Mouse (Mus musculus): ENCODE data around the gene Prok1. TPM values are rescaled to one million over a fixed set of nuclear protein-coding genes. Genes with fewer than 3 reads are reported as not detected.

Gene Prok1
- not detected in 2 replicates for polyA plus RNA-seq (2015; fragmentation: Nextera tagmentation; extraction: Ambion mirVana)

- no peak within 1 kb of the TSS for H3K4me3 ChIP-seq (replicated peaks)
- no peak within 1 kb of the TSS for H3K27ac ChIP-seq
- H3K9ac ChIP-seq = no peak within 1 kb of the TSS
- no peaks in the 10 kb centered on the region for H3K4me1 ChIP-seq
- no peaks in the 10 kb centered on the region for H3K36me3 ChIP-seq
- H3K4me2 ChIP-seq = no peak within 1 kb of the TSS
- no peaks in the 10 kb centered on the region for H3K9me3 ChIP-seq (replicated peaks)
- no peak for ATAC-seq (replicated peaks; ENCODE audit: low FRiP score)
- 91% methylated on average over 9 of the region's 9 CpGs for WGBS
- H3K27me3 ChIP-seq = no peaks in the 10 kb centered on the region
Measured at GRCm38 (mm10) chr3:107239607-107240006, at the start of gene Prok1. Gene Prok1 (minus strand): TSS chr3:107239707.

GRCm38 (mm10) chr3:107287346-107287745 lies 47.8 kb upstream of the Prok1 start:
- no peaks in the 10 kb centered on the region for H3K9me3 ChIP-seq (replicated peaks)
- H3K27ac ChIP-seq = no peak overlapping the region
- no peak overlapping the region for H3K9ac ChIP-seq
- H3K27me3 ChIP-seq = no peaks in the 10 kb centered on the region
- H3K4me3 ChIP-seq (replicated peaks) = no peak overlapping the region
- peaks cover 32% of the 10 kb centered on the region for H3K36me3 ChIP-seq
- H3K4me2 ChIP-seq = no peak overlapping the region
- peaks cover 13% of the 10 kb centered on the region for H3K4me1 ChIP-seq
- ATAC-seq (replicated peaks; ENCODE audit: low FRiP score) = no peak

- Histone ChIP-seq H3K36me3 (peaks cover 41% of the 10 kb centered on the region), H3K4me1 (peaks cover 6% of the 10 kb centered on the region), H3K4me3 (replicated peaks) (no peak overlapping the region), H3K9ac (no peak overlapping the region), H3K9me3 (replicated peaks) (no peaks in the 10 kb centered on the region), H3K27me3 (no peaks in the 10 kb centered on the region), H3K4me2 (no peak overlapping the region), H3K27ac (no peak overlapping the region)
- 78% methylated on average over 2 of the region's 2 CpGs for WGBS
- no peak for ATAC-seq (replicated peaks; ENCODE audit: low FRiP score)
Measured at GRCm38 (mm10) chr3:107286123-107286522, 46.6 kb upstream of the Prok1 start.

GRCm38 (mm10) chr3:107278479-107279269 lies 39.2 kb upstream of the Prok1 start, which contains the start of gene Lamtor5:
Gene Lamtor5 (plus strand): TSS chr3:107278858.
- Histone ChIP-seq H3K27me3 (no peaks in the 10 kb centered on the region), H3K9ac (peak within 1 kb of the TSS; percentile 65), H3K4me1 (peaks cover 19% of the 10 kb centered on the region), H3K27ac (0 out of 2 replicates have a peak within 1 kb of the TSS, but pooled peaks have one; percentile 10), H3K4me3 (replicated peaks) (peak within 1 kb of the TSS; percentile 68), H3K36me3 (peaks cover 23% of the 10 kb centered on the region), H3K4me2 (peak within 1 kb of the TSS; percentile 67), H3K9me3 (replicated peaks) (no peaks in the 10 kb centered on the region)
- ATAC-seq (replicated peaks; ENCODE audit: low FRiP score) = peak; percentile 91
- WGBS = 3% methylated on average over 43 of the region's 43 CpGs

GRCm38 (mm10) chr3:107276626-107277025 lies 37.1 kb upstream of the Prok1 start:
- no peak overlapping the region for H3K9ac ChIP-seq
- H3K4me3 ChIP-seq (replicated peaks) = no peak overlapping the region
- H3K4me1 ChIP-seq = peaks cover 19% of the 10 kb centered on the region
- H3K9me3 ChIP-seq (replicated peaks) = no peaks in the 10 kb centered on the region
- WGBS = 86% methylated on average over 3 of the region's 3 CpGs
- peaks cover 2% of the 10 kb centered on the region; the same call in 1 of the 2 replicates for H3K36me3 ChIP-seq
- no peak for ATAC-seq (replicated peaks; ENCODE audit: low FRiP score)
- H3K27me3 ChIP-seq = no peaks in the 10 kb centered on the region
- no peak overlapping the region for H3K27ac ChIP-seq
- H3K4me2 ChIP-seq = no peak overlapping the region

GRCm38 (mm10) chr3:107275996-107276395 lies 36.5 kb upstream of the Prok1 start:
- no peaks in the 10 kb centered on the region for H3K9me3 ChIP-seq (replicated peaks)
- H3K9ac ChIP-seq = no peak overlapping the region
- 55% methylated on average over 4 of the region's 4 CpGs for WGBS
- no peak for ATAC-seq (replicated peaks; ENCODE audit: low FRiP score)
- no peak overlapping the region for H3K4me2 ChIP-seq
- H3K4me1 ChIP-seq = peaks cover 19% of the 10 kb centered on the region
- H3K27ac ChIP-seq = no peak overlapping the region
- no peaks in the 10 kb centered on the region for H3K36me3 ChIP-seq
- H3K4me3 ChIP-seq (replicated peaks) = no peak overlapping the region
- H3K27me3 ChIP-seq = no peaks in the 10 kb centered on the region

- no peaks in the 10 kb centered on the region for H3K9me3 ChIP-seq (replicated peaks)
- H3K27ac ChIP-seq = no peak overlapping the region
- H3K36me3 ChIP-seq = no peaks in the 10 kb centered on the region
- peaks cover 16% of the 10 kb centered on the region for H3K4me1 ChIP-seq
- ATAC-seq (replicated peaks; ENCODE audit: low FRiP score) = no peak
- H3K4me2 ChIP-seq = no peak overlapping the region
- WGBS = 53% methylated on average over 5 of the region's 5 CpGs
- H3K9ac ChIP-seq = no peak overlapping the region
- H3K27me3 ChIP-seq = no peaks in the 10 kb centered on the region
- H3K4me3 ChIP-seq (replicated peaks) = no peak overlapping the region
Measured at GRCm38 (mm10) chr3:107275351-107275750, 35.8 kb upstream of the Prok1 start.

- no peaks in the 10 kb centered on the region for H3K9me3 ChIP-seq (replicated peaks)
- peaks cover 6% of the 10 kb centered on the region for H3K4me1 ChIP-seq
- 12% methylated on average over 3 of the region's 3 CpGs for WGBS
- H3K4me3 ChIP-seq (replicated peaks) = no peak overlapping the region
- no peak overlapping the region for H3K27ac ChIP-seq
- H3K4me2 ChIP-seq = no peak overlapping the region
- no peak overlapping the region for H3K9ac ChIP-seq
- ATAC-seq (replicated peaks; ENCODE audit: low FRiP score) = no peak
- no peaks in the 10 kb centered on the region for H3K36me3 ChIP-seq
- H3K27me3 ChIP-seq = no peaks in the 10 kb centered on the region
Measured at GRCm38 (mm10) chr3:107273820-107274219, 34.3 kb upstream of the Prok1 start.

- Histone ChIP-seq H3K4me2 (no peak overlapping the region), H3K27me3 (no peaks in the 10 kb centered on the region), H3K4me3 (replicated peaks) (no peak overlapping the region), H3K9ac (no peak overlapping the region), H3K27ac (no peak overlapping the region), H3K9me3 (replicated peaks) (no peaks in the 10 kb centered on the region), H3K36me3 (no peaks in the 10 kb centered on the region), H3K4me1 (no peaks in the 10 kb centered on the region)
- 89% methylated on average over 3 of the region's 3 CpGs for WGBS
- ATAC-seq (replicated peaks; ENCODE audit: low FRiP score) = no peak
Measured at GRCm38 (mm10) chr3:107272433-107272832, 32.9 kb upstream of the Prok1 start.

- no peak for ATAC-seq (replicated peaks; ENCODE audit: low FRiP score)
- H3K4me1 ChIP-seq = peaks cover under 1% of the 10 kb centered on the region; the same call in 1 of the 2 replicates
- no peak overlapping the region for H3K27ac ChIP-seq
- H3K36me3 ChIP-seq = no peaks in the 10 kb centered on the region
- H3K9ac ChIP-seq = no peak overlapping the region
- WGBS = 65% methylated on average over 2 of the region's 2 CpGs
- no peak overlapping the region for H3K4me2 ChIP-seq
- no peaks in the 10 kb centered on the region for H3K27me3 ChIP-seq
- H3K9me3 ChIP-seq (replicated peaks) = no peaks in the 10 kb centered on the region
- H3K4me3 ChIP-seq (replicated peaks) = no peak overlapping the region
Measured at GRCm38 (mm10) chr3:107266814-107267345, 27.4 kb upstream of the Prok1 start.

- WGBS = 20% methylated on average over 7 of the region's 7 CpGs
- no peak overlapping the region for H3K4me3 ChIP-seq (replicated peaks)
- no peaks in the 10 kb centered on the region for H3K9me3 ChIP-seq (replicated peaks)
- H3K27ac ChIP-seq = no peak overlapping the region
- no peak overlapping the region for H3K4me2 ChIP-seq
- no peak overlapping the region for H3K9ac ChIP-seq
- no peaks in the 10 kb centered on the region for H3K36me3 ChIP-seq
- ATAC-seq (replicated peaks; ENCODE audit: low FRiP score) = no peak
- H3K4me1 ChIP-seq = peaks cover 14% of the 10 kb centered on the region
- H3K27me3 ChIP-seq = no peaks in the 10 kb centered on the region
Measured at GRCm38 (mm10) chr3:107261851-107262165, 22.3 kb upstream of the Prok1 start.

GRCm38 (mm10) chr3:107260956-107261850 lies 21.7 kb upstream of the Prok1 start:
- WGBS = 33% methylated on average over 8 of the region's 8 CpGs
- Histone ChIP-seq H3K27ac (peak overlapping the region; percentile 32; the same call in 1 of the 2 replicates), H3K9ac (no peak overlapping the region), H3K4me3 (replicated peaks) (no peak overlapping the region), H3K27me3 (no peaks in the 10 kb centered on the region), H3K9me3 (replicated peaks) (no peaks in the 10 kb centered on the region), H3K4me1 (peaks cover 14% of the 10 kb centered on the region), H3K4me2 (no peak overlapping the region), H3K36me3 (no peaks in the 10 kb centered on the region)
- ATAC-seq (replicated peaks; ENCODE audit: low FRiP score) = 0 out of 2 replicates have a peak, but pooled peaks have one; percentile 49

Measured in kidney, embryonic 15.5 days (tissue).